Mouse (Mus musculus) adrenal gland, adult 2 months (tissue): Measurements from ENCODE around the gene Vmn2r17. TPM values are rescaled to one million over a fixed set of nuclear protein-coding genes. Genes with fewer than 3 reads are reported as not detected.
A peak's percentile ranks its signal among the peaks of the same experiment; 100 is the strongest.

Experiments used
- DNase-seq: peaks from one replicate; pipeline ENCODE4 v3.0.0; 2021
- long read RNA-seq: library from polyadenylated mRNA; stranded (forward); transcript quantifications from one replicate; pipeline ENCODE4 v2.0.0, GENCODE M21; 2021
- polyA plus RNA-seq: library from polyadenylated mRNA; depleted of rRNA; stranded (reverse); fragments of >200 nt; gene quantifications from 2 replicates; pipeline ENCODE4 v1.2.3, GENCODE M21; 2012; rRNA removed
- total RNA-seq, 2 experiments: library from RNA; stranded (reverse); gene quantifications; 2 replicates each; pipeline ENCODE4 v1.2.3; 2021

Gene Vmn2r17
- total RNA-seq (not detected), polyA plus RNA-seq (not detected in 2 replicates)
- long read RNA-seq, result 0 reads

DNA sequence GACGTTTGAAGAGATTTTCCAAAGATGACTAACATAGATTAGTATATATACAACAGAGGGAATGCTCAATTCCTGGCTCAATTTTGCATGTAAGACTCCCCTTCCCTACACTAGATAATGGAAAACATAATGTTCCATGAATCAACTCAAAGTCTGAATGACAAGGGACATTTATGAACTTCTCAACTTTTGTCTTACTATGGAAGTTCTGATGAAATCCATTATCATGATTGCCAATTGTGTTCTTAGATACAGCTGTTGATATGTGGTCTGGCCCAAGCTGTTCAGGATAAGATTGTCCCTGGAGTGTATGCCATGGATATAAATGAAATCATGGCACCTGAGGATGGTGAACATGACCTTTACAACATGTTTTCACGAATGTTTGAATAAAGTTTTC, at the start of gene Vmn2r17:
Vmn2r17 (plus strand) TSS at position 301 of the 400 bp plus-strand sequence.
- no peak for DNase-seq

DNA sequence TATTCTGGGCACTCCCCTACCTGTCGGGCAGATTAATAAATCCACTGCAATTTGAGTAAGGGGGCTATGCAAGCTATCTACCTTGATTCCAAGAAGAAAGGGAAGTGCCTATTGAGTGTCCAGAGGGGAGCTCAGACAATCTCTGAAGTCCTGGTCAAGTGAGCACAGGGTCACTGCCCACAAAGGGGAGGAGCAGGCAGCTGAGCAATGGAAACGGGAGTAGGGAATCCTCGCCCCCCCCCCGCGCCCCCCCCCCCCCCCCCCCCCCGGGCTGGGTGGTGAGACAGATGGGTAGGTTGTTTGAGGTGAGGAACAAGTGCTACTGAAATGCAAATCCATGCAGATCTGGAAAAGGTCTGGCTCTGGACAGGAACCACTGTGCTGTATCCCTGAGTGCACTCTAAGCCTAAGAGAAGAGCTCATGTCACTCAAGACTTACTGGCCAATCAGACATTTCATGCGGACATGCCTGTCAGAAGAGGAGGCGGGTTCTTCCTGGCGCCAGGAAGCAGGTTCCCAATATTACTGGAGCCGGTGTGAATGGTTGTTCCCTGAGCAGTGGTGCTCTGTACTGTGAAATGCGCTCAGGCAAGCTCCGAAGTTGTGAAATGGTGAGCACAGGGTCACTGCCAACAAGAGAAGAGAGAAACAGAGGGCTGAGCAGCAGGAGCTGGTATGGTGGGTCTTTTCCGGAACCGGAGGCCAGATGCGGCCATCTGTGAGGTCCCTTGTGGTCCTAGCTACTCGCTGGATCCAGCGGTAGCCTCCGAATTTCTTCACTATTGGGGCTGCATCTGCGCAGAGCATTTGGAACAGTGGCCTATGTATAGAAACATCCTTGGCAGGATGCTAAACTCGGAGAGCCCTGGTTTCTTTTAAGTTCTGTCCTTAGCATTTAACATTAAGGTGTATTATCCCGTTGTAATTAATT, 47.4 kb downstream of the Vmn2r17 start:
- peak; percentile 60 for DNase-seq

DNA sequence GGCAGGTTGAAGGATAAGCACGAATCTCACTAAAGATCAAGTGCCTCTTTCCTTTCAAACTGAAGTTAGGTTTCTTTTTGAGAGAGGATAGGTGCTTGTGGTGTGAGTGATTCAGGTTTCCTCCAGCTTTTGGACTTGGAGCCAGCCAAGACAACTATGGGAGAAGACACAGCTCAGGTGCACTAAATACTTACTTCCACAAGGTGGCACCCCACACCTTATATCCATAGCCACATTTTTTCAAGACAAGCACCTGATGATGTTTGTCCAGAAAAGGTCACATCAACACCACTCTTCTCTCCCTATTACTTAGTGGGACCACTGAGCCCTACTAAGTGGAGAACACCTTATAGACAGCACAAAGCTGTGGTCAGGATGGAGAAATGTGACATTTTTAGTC, 87.2 kb downstream of the Vmn2r17 start:
- peak; percentile 20 for DNase-seq

Other genes with a start within 250 kb of the Vmn2r17 start
- gene Vmn2r13, start 227.5 kb upstream of the Vmn2r17 start, total RNA-seq, result under 1 TPM; 0.07 to 0.12 TPM
- gene Vmn2r13, start 227.5 kb upstream of the Vmn2r17 start, polyA plus RNA-seq, result 0.04 TPM in 1 of 2 replicates, not detected in the other
- gene Vmn2r14, start 195.0 kb upstream of the Vmn2r17 start, total RNA-seq, result not detected
- gene Vmn2r14, start 195.0 kb upstream of the Vmn2r17 start, polyA plus RNA-seq, result not detected in 2 replicates
- not detected for gene Vmn2r15, start 122.0 kb upstream of the Vmn2r17 start, total RNA-seq
- gene Vmn2r15, start 122.0 kb upstream of the Vmn2r17 start, polyA plus RNA-seq, result not detected in 2 replicates
- gene Vmn2r16, start 89.5 kb upstream of the Vmn2r17 start, total RNA-seq, result not detected
- not detected in 2 replicates for gene Vmn2r16, start 89.5 kb upstream of the Vmn2r17 start, polyA plus RNA-seq
- 10 to 100 TPM; 32.7 to 40.8 TPM for gene Crlf2, start 139.3 kb downstream of the Vmn2r17 start, total RNA-seq
- 94.8 and 113 TPM in 2 replicates for gene Crlf2, start 139.3 kb downstream of the Vmn2r17 start, polyA plus RNA-seq